ENCODE assay signal across 24 mouse cellular contexts in genomic region chr7:35822320-35822719, GRCm38 (mm10). TPM values are rescaled to one million over a fixed set of nuclear protein-coding genes. Genes with fewer than 3 reads are reported as not detected.
DNase-seq lines count a peak whose midpoint lies in the region; ATAC-seq lines count a peak whose summit lies in the region.
"Had no signal": no experiment of that assay in that cellular context is flagged by ENCODE, and none has a peak within 500 bp of the region (broad histone marks: within the 10 kb centered on the region; RNA-seq: fewer than 3 reads in every experiment).

No protein-coding gene starts in this region.

- no peaks in the 10 kb centered on the region for H3K9me3 ChIP-seq in lung, embryonic 15.5 days
- H3K9me3 ChIP-seq: embryonic facial prominence, embryonic 13.5 days; embryonic facial prominence, embryonic 15.5 days; forebrain, embryonic 12.5 days; G1E had no signal

- H3K9ac ChIP-seq in lung, embryonic 15.5 days, result no peak overlapping the region
- H3K9ac ChIP-seq: embryonic facial prominence, embryonic 13.5 days; embryonic facial prominence, embryonic 15.5 days; forebrain, embryonic 12.5 days had no signal

- H3K4me1 ChIP-seq in lung, embryonic 15.5 days, result peaks cover 22% of the 10 kb centered on the region
- H3K4me1 ChIP-seq: embryonic facial prominence, embryonic 13.5 days; embryonic facial prominence, embryonic 15.5 days; forebrain, embryonic 10.5 days; forebrain, embryonic 12.5 days had no signal

- ATAC-seq in lung, embryonic 15.5 days (ENCODE audit: borderline replicate concordance, extremely low read depth, low FRiP score, low TSS enrichment), result no peak
- ATAC-seq: activated CD4-positive, CD25-positive, alpha-beta regulatory T cell, adult 4 months; forebrain, embryonic 14.5 days; Patski had no signal

- no peaks in the 10 kb centered on the region for H3K27me3 ChIP-seq in lung, embryonic 15.5 days
- H3K27me3 ChIP-seq: embryonic facial prominence, embryonic 13.5 days; embryonic facial prominence, embryonic 15.5 days had no signal

- H3K27ac ChIP-seq in lung, embryonic 15.5 days, result peak overlapping the region; percentile 66; the same call in 1 of the 2 replicates
- H3K27ac ChIP-seq: embryonic facial prominence, embryonic 13.5 days; embryonic facial prominence, embryonic 15.5 days; forebrain, embryonic 10.5 days; forebrain, embryonic 12.5 days had no signal

- no peak for DNase-seq in lung, postnatal 14 days
- DNase-seq in ES-CJ7 (ENCODE audit: low read depth, low spot score), result peak; percentile 21
- DNase-seq in brain, adult 2 months (ENCODE audit: low read depth, low spot score), result peak; percentile 19
- no peak for DNase-seq in urinary bladder, adult 18-20 months (ENCODE audit: low spot score in 2 of 2)
- DNase-seq: adrenal gland, adult 8-10 months; adrenal gland, postnatal 14 days; adrenal gland, postnatal 36 days; cerebellum, adult 11 months; cerebellum, adult 18-20 months; cerebellum, adult 8-10 months; cerebellum, adult 9-11 months; cerebellum, postnatal 14 days; cerebellum, postnatal 36 days; embryo, embryonic 11 days had no signal

- H3K4me3 ChIP-seq in lung, embryonic 15.5 days, result no peak overlapping the region
- H3K4me3 ChIP-seq: embryonic facial prominence, embryonic 13.5 days; embryonic facial prominence, embryonic 15.5 days; erythroblast, embryonic 14.5 days; forebrain, embryonic 10.5 days; forebrain, embryonic 12.5 days had no signal

- H3K4me2 ChIP-seq in lung, embryonic 15.5 days, result no peak overlapping the region
- H3K4me2 ChIP-seq: embryonic facial prominence, embryonic 13.5 days; embryonic facial prominence, embryonic 15.5 days; forebrain, embryonic 12.5 days had no signal

- no peaks in the 10 kb centered on the region for H3K36me3 ChIP-seq in lung, embryonic 15.5 days
- H3K36me3 ChIP-seq: embryonic facial prominence, embryonic 13.5 days; embryonic facial prominence, embryonic 15.5 days; forebrain, embryonic 10.5 days; forebrain, embryonic 12.5 days; G1E had no signal

- WGBS in lung, embryonic 15.5 days, result 84% methylated on average over 17 of the region's 17 CpGs

RNA-seq across cellular contexts. Expression of gene Zfp507, which starts 19.5 kb away (rescaled TPM):
- polyA plus RNA-seq in lung, embryonic 15.5 days (2015; fragmentation: Nextera tagmentation; extraction: Ambion mirVana), result 20.4 and 20.7 TPM in 2 replicates

Comparison
In these comparisons a context has a peak if more than half of its experiments do, and no peak if none do; other contexts are left out.
1. DNase-seq: peak in ES-CJ7 (single experiment) and brain, adult 2 months (single experiment); none in lung, postnatal 14 days (single experiment) and urinary bladder, adult 18-20 months (0 of 2).